Mouse (Mus musculus) kidney, adult 2 months (tissue): ENCODE data around the gene Drc1.

ENCODE experiments used
- CTCF ChIP-seq: fragments of 200-500 bp; conservative IDR thresholded peaks from 2 replicates; pipeline ENCODE4 v1.5.1; 2011; ENCODE audit warnings: low read depth, mild to moderate bottlenecking, control low read depth, low read length, moderate library complexity, mixed read lengths; ENCODE audit not compliant: insufficient read depth, insufficient read length
- POLR2A ChIP-seq: fragments of 200-500 bp; IDR thresholded peaks from one replicate; pipeline ENCODE4 v1.6.1; 2011; ENCODE audit warnings: low read depth, low read length, control low read depth

GRCm38 (mm10) chr5:30353605-30354004 lies 72.4 kb downstream of the Drc1 start:
- TF ChIP-seq POLR2A (no peak), CTCF (no peak)
